12 mouse cellular contexts compared by ENCODE assay signal in the genomic region with DNA sequence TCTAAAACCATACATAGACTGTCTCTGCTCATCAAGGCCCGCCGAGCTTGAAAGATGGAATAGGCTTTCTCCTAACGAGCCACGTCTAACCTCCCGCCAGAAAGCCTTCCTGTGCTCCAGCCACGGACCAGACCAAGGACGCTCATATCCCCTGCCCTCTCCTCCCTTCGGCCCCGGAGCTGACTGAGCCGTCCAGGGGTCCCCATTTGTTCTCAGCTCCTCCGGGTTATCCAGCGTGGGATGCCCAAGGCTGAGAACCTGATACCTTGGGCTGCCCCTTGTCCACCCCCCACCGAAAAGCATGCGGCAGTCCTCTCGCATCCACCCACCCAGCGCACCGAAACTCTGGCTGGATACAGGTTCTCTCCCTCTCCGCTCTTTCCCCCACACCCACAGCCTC. TPM values are rescaled to one million over a fixed set of nuclear protein-coding genes. Genes with fewer than 3 reads are reported as not detected.
DNase-seq lines count a peak whose midpoint lies in the region; ATAC-seq and TF ChIP-seq lines count a peak whose summit lies in the region.
"Had no signal": no experiment of that assay in that cellular context is flagged by ENCODE, and none has a peak within 500 bp of the region (broad histone marks: within the 10 kb centered on the region; RNA-seq: fewer than 3 reads in every experiment).

No protein-coding gene starts in this region.

- H3K4me1 ChIP-seq in heart, embryonic 16.5 days (ENCODE audit: control insufficient read depth, insufficient read depth, low read length): peaks cover 6% of the 10 kb centered on the region
- no peaks in the 10 kb centered on the region for H3K4me1 ChIP-seq in limb, embryonic 11.5 days (ENCODE audit: control insufficient read depth, insufficient read depth, low read length)
- peaks cover 6% of the 10 kb centered on the region for H3K4me1 ChIP-seq in limb, embryonic 10.5 days
- peaks cover 10% of the 10 kb centered on the region; the same call in 1 of the 2 replicates for H3K4me1 ChIP-seq in stomach, embryonic 14.5 days (ENCODE audit: control insufficient read depth, insufficient read depth, low read length)
- peaks cover 3% of the 10 kb centered on the region; the same call in 1 of the 2 replicates for H3K4me1 ChIP-seq in stomach, postnatal 0 days (replicated peaks; ENCODE audit: control insufficient read depth, insufficient read depth)

- no peak for TF ChIP-seq CTCF in stomach, postnatal 0 days (IDR thresholded peaks at IDR 0.05; ENCODE audit: low read depth)

- intact Hi-C loops in heart, postnatal 10 days (cut with DNase I): no loop called here

- no peaks in the 10 kb centered on the region for H3K27me3 ChIP-seq in heart, embryonic 16.5 days (ENCODE audit: control insufficient read depth, insufficient read depth, low read length)
- H3K27me3 ChIP-seq in limb, embryonic 11.5 days (ENCODE audit: control insufficient read depth, insufficient read depth, low read length): no peaks in the 10 kb centered on the region
- H3K27me3 ChIP-seq in limb, embryonic 10.5 days (ENCODE audit: low read depth, poor library complexity, severe bottlenecking): no peaks in the 10 kb centered on the region
- no peaks in the 10 kb centered on the region for H3K27me3 ChIP-seq in stomach, embryonic 14.5 days (ENCODE audit: control insufficient read depth, insufficient read depth, low read length)
- H3K27me3 ChIP-seq in stomach, postnatal 0 days (ENCODE audit: control insufficient read depth, insufficient read depth, low read length): no peaks in the 10 kb centered on the region

- H3K36me3 ChIP-seq in heart, embryonic 16.5 days (ENCODE audit: control insufficient read depth, insufficient read depth): no peaks in the 10 kb centered on the region
- no peaks in the 10 kb centered on the region for H3K36me3 ChIP-seq in limb, embryonic 11.5 days (ENCODE audit: control insufficient read depth, insufficient read depth, low read length)
- H3K36me3 ChIP-seq in limb, embryonic 10.5 days: no peaks in the 10 kb centered on the region
- no peaks in the 10 kb centered on the region for H3K36me3 ChIP-seq in stomach, embryonic 14.5 days (ENCODE audit: control insufficient read depth, insufficient read depth, low read length)
- no peaks in the 10 kb centered on the region for H3K36me3 ChIP-seq in stomach, postnatal 0 days (ENCODE audit: control insufficient read depth, insufficient read depth, low read length)

- H3K4me2 ChIP-seq in heart, embryonic 16.5 days (ENCODE audit: low read depth, low read length): peak overlapping the region; percentile 9; the same call in 1 of the 2 replicates
- H3K4me2 ChIP-seq in limb, embryonic 11.5 days (ENCODE audit: low read depth, severe bottlenecking): no peak overlapping the region
- peak overlapping the region; percentile 25; the same call in 1 of the 2 replicates for H3K4me2 ChIP-seq in stomach, embryonic 14.5 days (replicated peaks; ENCODE audit: low read depth, low read length)
- no peak overlapping the region for H3K4me2 ChIP-seq in stomach, postnatal 0 days (replicated peaks; ENCODE audit: low read depth)

- 0 out of 2 replicates have a peak, but pooled peaks have one; percentile 28 for ATAC-seq in heart, embryonic 16.5 days (replicated peaks; ENCODE audit: extremely low read depth, insufficient read depth, low FRiP score)
- no peak for ATAC-seq in limb, embryonic 11.5 days (ENCODE audit: insufficient number of reproducible peaks, low FRiP score, low TSS enrichment, low read depth)
- peak; percentile 63; the same call in 1 of the 2 replicates for ATAC-seq in stomach, embryonic 14.5 days (ENCODE audit: insufficient number of reproducible peaks, insufficient read depth, low FRiP score, low read depth)
- ATAC-seq in stomach, postnatal 0 days (ENCODE audit: low FRiP score, low TSS enrichment): no peak
- ATAC-seq: midbrain, embryonic 16.5 days had no signal

- no peak overlapping the region for H3K27ac ChIP-seq in heart, embryonic 16.5 days (ENCODE audit: low read length)
- no peak overlapping the region for H3K27ac ChIP-seq in limb, embryonic 11.5 days (replicated peaks; ENCODE audit: low read depth, low read length)
- H3K27ac ChIP-seq in limb, embryonic 10.5 days: no peak overlapping the region
- H3K27ac ChIP-seq in stomach, embryonic 14.5 days (ENCODE audit: low read length): no peak overlapping the region
- no peak overlapping the region for H3K27ac ChIP-seq in stomach, postnatal 0 days (replicated peaks)
- H3K27ac ChIP-seq: forebrain, embryonic 10.5 days; heart, adult 2 months had no signal

- H3K9me3 ChIP-seq in heart, embryonic 16.5 days (replicated peaks; ENCODE audit: control insufficient read depth, low read length): no peaks in the 10 kb centered on the region
- H3K9me3 ChIP-seq in limb, embryonic 11.5 days (ENCODE audit: control insufficient read depth, low read length): no peaks in the 10 kb centered on the region
- H3K9me3 ChIP-seq in limb, embryonic 10.5 days (replicated peaks): no peaks in the 10 kb centered on the region
- no peaks in the 10 kb centered on the region for H3K9me3 ChIP-seq in stomach, embryonic 14.5 days (ENCODE audit: control insufficient read depth, low read depth, low read length)
- no peaks in the 10 kb centered on the region for H3K9me3 ChIP-seq in stomach, postnatal 0 days (ENCODE audit: control insufficient read depth, low read length)
- H3K9me3 ChIP-seq: forebrain, embryonic 10.5 days had no signal

- TF ChIP-seq EP300 in stomach, postnatal 0 days (optimal IDR thresholded peaks at IDR 0.05): no peak

- no peak overlapping the region for H3K4me3 ChIP-seq in heart, embryonic 16.5 days (ENCODE audit: low read length)
- no peak overlapping the region for H3K4me3 ChIP-seq in limb, embryonic 11.5 days (ENCODE audit: low read depth, low read length)
- H3K4me3 ChIP-seq in limb, embryonic 10.5 days: no peak overlapping the region
- no peak overlapping the region for H3K4me3 ChIP-seq in stomach, embryonic 14.5 days (ENCODE audit: low read depth, low read length)
- H3K4me3 ChIP-seq in stomach, postnatal 0 days (ENCODE audit: low read depth, low read length): no peak overlapping the region
- H3K4me3 ChIP-seq: forebrain, embryonic 10.5 days; heart, adult 2 months had no signal

- no peak overlapping the region for H3K9ac ChIP-seq in heart, embryonic 16.5 days (ENCODE audit: low read length)
- H3K9ac ChIP-seq in limb, embryonic 11.5 days (ENCODE audit: low read length): no peak overlapping the region
- no peak overlapping the region for H3K9ac ChIP-seq in stomach, embryonic 14.5 days (replicated peaks; ENCODE audit: low read depth, low read length)
- H3K9ac ChIP-seq in stomach, postnatal 0 days (ENCODE audit: low read length): no peak overlapping the region

- DNase-seq in heart, postnatal 10 days: no peak
- DNase-seq in limb, embryonic 11.5 days (ENCODE audit: low spot score): peak; percentile 18
- no peak for DNase-seq in limb, embryonic 10.5 days (ENCODE audit: low spot score)
- no peak for DNase-seq in stomach, postnatal 0 days (ENCODE audit: low spot score)
- DNase-seq in left cerebral cortex, adult 9 months (ENCODE audit: low spot score in 2 of 2): no peak
- DNase-seq: cerebellum, adult 8-10 months; embryo, embryonic 11 days; heart, adult 2 months had no signal

- WGBS in heart, embryonic 16.5 days: 41% methylated on average over 18 of the region's 18 CpGs
- WGBS in limb, embryonic 11.5 days: 42% methylated on average over 18 of the region's 18 CpGs
- WGBS in limb, embryonic 10.5 days: 46% methylated on average over 18 of the region's 18 CpGs
- WGBS in stomach, embryonic 14.5 days: 47% methylated on average over 18 of the region's 18 CpGs
- 54% methylated on average over 18 of the region's 18 CpGs for WGBS in stomach, postnatal 0 days

RNA-seq across cellular contexts. Expression of a gene that starts 24.7 kb away (rescaled TPM):
- 31.3 and 36.5 TPM in 2 replicates for polyA plus RNA-seq in heart, embryonic 16.5 days (2015; fragmentation: Nextera tagmentation; extraction: Ambion mirVana)
- total RNA-seq in heart, postnatal 10 days (2021): 10 to 100 TPM; 43.2 to 45.1 TPM
- polyA plus RNA-seq in limb, embryonic 11.5 days (2014; fragmentation: Nextera tagmentation; extraction: Ambion mirVana): 43.7 and 44.8 TPM in 2 replicates
- 32.1 and 40.2 TPM in 2 replicates for polyA plus RNA-seq in limb, embryonic 10.5 days (2016; fragmentation: Nextera tagmentation; extraction: Ambion mirVana)
- polyA plus RNA-seq in stomach, embryonic 14.5 days (2014; fragmentation: Nextera tagmentation; extraction: Ambion mirVana): 58.6 TPM in 2 replicates
- 40.7 and 42.4 TPM in 2 replicates for polyA plus RNA-seq in stomach, postnatal 0 days (2015; fragmentation: Nextera tagmentation; extraction: Ambion mirVana)

RNA-seq across cellular contexts. Expression of a gene that starts 52.6 kb away (rescaled TPM):
- polyA plus RNA-seq in heart, embryonic 16.5 days (2015; fragmentation: Nextera tagmentation; extraction: Ambion mirVana): 25.2 and 27.7 TPM in 2 replicates
- total RNA-seq in heart, postnatal 10 days (2021): 10 to 100 TPM; 31.1 to 32.5 TPM
- polyA plus RNA-seq in limb, embryonic 11.5 days (2014; fragmentation: Nextera tagmentation; extraction: Ambion mirVana): 25.6 and 28.9 TPM in 2 replicates
- 21.7 and 27.7 TPM in 2 replicates for polyA plus RNA-seq in limb, embryonic 10.5 days (2016; fragmentation: Nextera tagmentation; extraction: Ambion mirVana)
- polyA plus RNA-seq in stomach, embryonic 14.5 days (2014; fragmentation: Nextera tagmentation; extraction: Ambion mirVana): 33.1 and 34.3 TPM in 2 replicates
- 27.8 and 32.9 TPM in 2 replicates for polyA plus RNA-seq in stomach, postnatal 0 days (2015; fragmentation: Nextera tagmentation; extraction: Ambion mirVana)

Comparison
In these comparisons a context has a peak if more than half of its experiments do, and no peak if none do; other contexts are left out.
1. ATAC-seq: peak in heart, embryonic 16.5 days (single experiment) and stomach, embryonic 14.5 days (single experiment); none in limb, embryonic 11.5 days (single experiment) and stomach, postnatal 0 days (single experiment).
2. H3K4me2 ChIP-seq: peak in heart, embryonic 16.5 days (single experiment) and stomach, embryonic 14.5 days (single experiment); none in limb, embryonic 11.5 days (single experiment) and stomach, postnatal 0 days (single experiment).